Mouse (Mus musculus) urinary bladder, postnatal 36 days (tissue): ENCODE measurements around the gene Elovl3.
"Not testable (repeated sequence)": the region's sequence is repeated elsewhere in the genome, so short reads cannot be mapped to it uniquely, and the experiment has no call there.

Experiments used
- DNase-seq, 2 experiments: peaks; one replicate each; pipeline ENCODE4 v3.0.0; 2022; ENCODE audit warnings: low spot score in 2 of 2, mixed read lengths in 1 of 2

Elovl3 gene

DNA sequence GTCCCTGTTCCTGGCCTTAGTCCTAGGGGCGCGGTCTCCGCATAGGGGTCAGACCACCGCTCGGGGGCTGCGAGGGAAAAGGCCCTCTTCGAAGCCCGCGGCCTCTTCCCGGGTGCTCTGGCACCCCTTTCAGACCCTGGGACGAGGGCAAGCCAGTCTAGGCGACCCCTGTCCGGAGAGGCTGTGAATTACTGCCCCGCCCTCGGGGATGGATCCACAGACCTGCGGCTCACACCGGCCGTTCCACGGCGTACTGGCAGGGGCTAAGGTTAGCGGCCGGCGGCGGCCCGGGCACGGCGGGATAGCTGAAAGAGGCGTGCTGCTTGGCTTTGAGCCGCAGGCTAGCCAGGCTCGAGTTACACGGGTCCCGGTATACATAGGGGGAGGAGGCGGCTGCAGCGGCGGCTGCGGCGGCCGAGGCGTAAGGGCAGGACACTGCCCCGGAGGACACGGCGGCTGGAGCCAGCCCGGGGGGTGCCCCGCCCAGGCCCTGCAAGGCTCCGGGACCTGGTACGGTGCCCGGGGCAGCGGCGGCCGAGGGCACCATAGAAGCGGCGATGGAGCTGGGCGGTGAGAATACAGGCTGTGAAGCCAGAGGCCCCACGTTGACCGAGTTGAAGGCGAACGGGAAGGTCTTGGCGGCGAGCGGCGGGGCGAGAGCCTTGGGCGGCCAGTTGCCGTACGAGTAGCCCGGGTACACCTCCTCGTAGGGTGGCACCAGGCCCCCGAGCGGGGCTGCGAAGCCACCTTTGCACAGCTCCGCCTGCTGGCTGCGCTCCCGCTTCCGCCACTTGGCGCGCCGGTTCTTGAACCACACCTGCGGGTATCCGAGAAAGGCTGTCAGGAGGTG, 4.3 kb downstream of the Elovl3 start:
- DNase-seq = peak; percentile 51 to 52

- peak; percentile 58 to 63 for DNase-seq
Measured at GRCm38 (mm10) chr19:46136639-46137580, 5.2 kb downstream of the Elovl3 start.

DNA sequence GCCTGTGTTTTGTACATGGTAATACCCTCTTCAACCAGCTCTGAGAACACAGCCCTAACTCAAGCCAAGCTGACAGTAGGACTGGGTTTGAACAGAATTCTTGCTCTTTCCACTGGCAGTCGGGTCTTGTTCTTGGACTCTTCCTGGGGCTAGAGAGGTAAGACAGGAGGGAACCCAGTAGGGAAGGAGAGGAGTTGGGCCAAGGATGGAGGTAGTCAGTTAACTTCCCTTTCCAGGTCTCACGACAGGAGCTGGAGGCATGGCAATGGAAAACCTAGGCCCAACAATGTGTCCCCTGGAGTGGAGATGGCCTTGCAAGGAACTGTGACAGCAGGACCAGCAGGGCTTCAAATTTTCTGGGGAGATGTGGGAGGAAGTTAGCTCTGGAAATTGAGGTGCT, 8.6 kb downstream of the Elovl3 start:
- DNase-seq = no peak

DNA sequence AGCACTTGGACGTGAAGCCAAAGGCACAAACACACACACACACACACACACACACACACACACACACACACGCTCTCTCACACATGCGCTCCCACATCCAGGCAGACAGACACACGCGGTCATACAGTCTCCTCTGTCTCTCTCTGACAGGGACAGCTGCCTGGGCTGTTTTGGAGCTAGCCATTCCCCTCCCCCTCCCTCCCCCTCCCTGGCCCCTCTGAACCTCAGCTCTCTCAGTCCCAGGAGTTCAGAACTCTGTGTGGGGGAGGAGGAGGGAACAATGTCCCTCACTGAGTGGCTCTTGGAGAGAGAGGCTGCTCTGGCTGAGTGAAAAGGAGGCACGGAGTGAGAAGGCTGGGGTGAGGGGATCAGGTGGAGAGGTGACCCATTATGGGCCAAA, 9.4 kb downstream of the Elovl3 start:
- no peak for DNase-seq

- DNase-seq = peak; percentile 4 to 5
Measured at GRCm38 (mm10) chr19:46147511-46148371, 16.0 kb downstream of the Elovl3 start, which contains the start of gene Pitx3. Gene Pitx3, minus strand, starts transcription at chr19:46148326.

DNA sequence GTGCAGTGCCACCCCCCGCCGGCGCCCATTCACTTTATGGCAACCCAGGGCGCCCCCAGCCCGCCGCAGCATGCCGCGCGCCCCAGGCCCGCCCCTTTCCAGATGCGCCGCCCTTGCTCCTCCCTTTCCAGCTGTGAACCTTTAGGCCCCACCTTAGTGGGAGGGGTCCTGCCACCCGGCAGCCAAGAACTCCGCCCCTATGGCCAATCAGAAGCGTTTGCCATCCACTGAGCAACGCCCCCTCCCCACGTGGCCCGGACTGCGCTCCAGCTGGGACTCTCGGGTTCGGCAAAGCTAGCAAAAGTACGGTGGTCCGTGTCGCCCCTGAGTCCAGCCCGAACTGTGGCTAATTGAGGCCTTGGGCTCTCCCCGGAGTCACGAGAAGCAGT, 16.7 kb downstream of the Elovl3 start:
- peak; percentile 72 to 84 for DNase-seq

GRCm38 (mm10) chr19:46149091-46149490, 17.4 kb downstream of the Elovl3 start:
- no peak for DNase-seq

DNA sequence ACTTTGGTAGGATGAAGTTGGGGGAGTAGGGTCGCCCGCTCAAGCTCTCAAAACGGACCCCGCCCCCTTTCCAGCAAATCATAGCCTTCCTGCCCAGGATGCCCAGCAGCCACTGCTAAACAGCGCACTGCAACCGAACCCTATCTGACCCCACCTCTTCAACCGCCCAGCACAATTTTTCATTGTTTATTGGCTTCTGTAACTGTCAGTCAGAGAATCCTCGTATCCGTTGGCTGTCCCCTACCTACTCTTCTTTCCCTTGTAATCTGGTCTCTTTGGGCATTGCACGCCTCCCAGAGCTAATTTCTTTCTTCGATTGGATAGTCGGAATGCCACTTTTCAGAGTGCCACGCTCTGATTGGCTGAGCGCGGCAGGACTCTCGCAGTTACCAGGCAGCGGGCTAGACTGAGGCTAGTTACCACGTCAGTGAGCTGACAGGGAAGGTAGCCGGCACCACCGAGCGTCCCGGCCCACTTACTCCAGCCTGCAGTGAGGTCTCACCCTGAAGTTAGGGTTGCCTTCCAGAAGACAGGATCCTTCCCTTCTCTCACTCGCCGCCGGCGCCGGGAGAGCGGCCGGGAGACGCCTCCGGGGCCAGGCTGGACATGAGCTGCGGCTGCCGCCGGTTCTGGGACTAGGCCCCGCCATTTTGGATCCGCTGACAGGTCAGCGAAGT, 20.6 kb downstream of the Elovl3 start, which contains the start of gene Gbf1:
Gene Gbf1, plus strand, starts transcription at position 383 of the 677 bp plus-strand sequence.
- DNase-seq = peak; percentile 90 to 93

DNA sequence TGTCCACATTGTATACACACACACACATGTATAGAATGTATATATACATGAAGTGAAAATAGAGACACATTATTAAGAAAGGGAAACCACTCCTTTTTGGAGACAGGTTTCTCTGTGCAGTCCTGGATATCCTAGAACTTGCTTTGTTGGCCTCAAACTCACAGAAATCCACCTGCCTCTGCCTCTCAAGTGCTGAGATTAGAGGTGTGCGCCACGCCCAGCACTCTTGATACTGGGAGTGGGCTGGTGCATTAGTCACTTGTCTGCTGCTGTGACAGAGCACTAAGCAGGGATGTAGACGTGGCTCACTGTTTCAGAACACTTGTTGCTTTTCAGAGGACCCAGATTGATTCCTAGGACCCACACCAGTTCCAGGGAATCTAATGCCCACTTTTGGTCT, 34.3 kb downstream of the Elovl3 start:
- no peak for DNase-seq

DNA sequence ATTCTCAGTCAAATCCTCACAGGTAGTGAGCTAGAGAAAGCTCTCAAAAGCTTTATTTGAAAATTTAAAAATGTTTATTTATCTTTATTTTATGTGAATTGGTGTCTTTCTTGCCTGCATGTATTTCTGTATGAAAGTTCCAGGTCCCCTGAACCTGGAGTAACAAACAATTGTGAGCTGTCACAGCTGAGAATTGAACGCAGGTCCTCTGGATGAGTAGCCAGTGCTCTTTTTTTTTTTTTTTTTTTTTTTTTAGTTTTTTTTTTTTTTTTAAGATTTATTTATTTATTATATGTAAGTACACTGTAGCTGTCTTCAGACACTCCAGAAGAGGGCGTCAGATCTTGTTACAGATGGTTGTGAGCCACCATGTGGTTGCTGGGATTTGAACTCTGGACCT, 35.5 kb downstream of the Elovl3 start:
- not testable (repeated sequence) for DNase-seq

DNA sequence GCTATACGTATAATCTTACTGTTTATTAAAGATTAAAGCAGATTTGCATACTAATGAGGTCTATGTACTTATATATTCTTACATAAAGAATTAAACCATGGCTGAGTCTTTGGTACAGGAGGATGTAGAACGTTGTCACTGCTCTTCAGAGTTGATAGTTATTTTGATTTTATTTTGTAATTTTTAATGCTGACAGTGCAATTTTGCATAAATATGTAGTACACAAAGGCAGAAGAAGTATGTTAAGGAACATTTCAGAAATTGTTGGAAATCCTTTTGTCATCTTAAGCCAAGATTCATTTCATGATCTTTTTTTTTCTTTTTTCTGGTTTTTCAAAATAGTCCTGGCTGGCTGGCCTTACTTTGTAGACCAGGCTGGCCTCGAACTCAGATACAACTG, 37.7 kb downstream of the Elovl3 start:
- DNase-seq = no peak

DNA sequence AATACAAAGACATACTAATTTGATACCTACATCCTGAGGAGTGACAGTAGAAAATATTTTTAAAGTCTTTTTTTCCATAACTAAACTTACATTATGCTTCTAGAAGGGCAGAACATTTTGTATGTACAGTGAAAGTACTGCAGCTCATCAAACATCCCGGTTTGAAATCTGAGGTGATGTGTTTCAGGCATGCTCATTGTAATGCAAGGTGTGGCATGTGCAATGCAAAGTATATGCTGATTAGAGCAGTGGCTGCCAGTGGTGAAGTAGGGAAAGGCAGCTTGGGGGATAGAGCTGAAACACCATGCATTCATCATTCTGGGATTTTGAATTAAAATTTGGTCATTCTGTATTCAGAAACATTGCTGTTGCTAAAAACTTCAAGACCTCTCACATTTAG, 38.2 kb downstream of the Elovl3 start:
- no peak for DNase-seq

GRCm38 (mm10) chr19:46172541-46172940, 40.8 kb downstream of the Elovl3 start:
- DNase-seq = no peak

DNA sequence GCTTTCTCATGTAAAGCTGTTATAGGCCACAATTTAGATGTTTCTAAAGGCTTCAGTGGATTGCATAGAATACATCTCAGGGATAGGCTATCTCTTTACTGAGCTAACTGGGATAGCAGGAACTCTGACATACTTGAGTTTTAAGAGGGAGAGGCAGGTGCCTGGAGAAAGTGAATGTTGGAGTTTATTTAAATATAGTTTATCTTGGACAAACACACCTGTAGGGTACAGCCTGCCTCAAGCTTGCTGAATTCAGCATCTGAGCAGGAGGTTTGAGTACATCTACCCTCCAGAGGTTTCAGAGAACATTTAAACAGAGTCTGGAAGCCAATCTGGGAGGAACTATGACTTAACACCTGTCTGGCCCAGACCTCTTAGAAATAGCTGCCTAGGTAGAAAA, 43.5 kb downstream of the Elovl3 start:
- DNase-seq = no peak

DNA sequence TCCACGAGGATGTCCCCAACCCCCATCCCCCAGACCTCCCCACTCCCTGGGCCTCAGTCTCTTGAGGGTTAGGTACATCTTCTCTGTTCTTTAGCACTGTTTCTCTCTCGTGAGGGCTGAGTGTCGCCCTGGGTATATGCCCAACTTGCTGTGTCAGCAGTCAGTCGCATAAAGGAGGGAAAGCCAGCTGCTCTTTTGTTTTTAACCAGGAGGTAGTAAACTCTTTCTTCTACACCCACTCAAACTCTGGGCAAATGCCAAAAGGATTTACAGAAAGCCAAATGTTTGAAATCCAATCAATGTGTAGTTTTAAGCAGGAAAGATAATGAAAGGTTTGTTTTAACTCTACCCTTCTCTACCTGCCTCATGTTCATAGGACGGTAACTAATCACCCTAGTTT, 45.3 kb downstream of the Elovl3 start:
- no peak for DNase-seq

DNA sequence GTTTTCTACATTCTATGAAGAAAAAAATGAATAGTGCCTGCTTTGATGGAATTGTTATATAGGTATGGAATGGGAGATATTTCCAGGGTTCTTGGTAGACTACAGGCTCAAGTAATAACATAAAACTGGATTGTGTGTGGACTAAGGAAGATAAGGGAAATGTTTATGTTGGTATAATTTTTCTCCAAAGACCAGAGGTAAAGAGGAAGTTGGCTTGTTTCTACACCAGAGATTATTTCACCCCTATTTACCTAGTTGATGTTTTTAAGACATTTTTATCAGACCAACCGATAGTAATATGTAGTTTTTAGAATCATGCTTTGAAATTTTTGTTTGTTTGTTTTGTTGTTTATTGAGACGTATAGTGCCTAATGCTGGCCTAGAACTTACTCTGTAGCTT, 48.6 kb downstream of the Elovl3 start:
- no peak for DNase-seq

GRCm38 (mm10) chr19:46182241-46182640, 50.5 kb downstream of the Elovl3 start:
- no peak for DNase-seq
